Mouse (Mus musculus) G1E (cell line): ENCODE measurements around the gene Prcd.

ENCODE experiments used
- CTCF ChIP-seq: IDR thresholded peaks from 2 replicates; pipeline ENCODE4 v1.5.1; 2012; ENCODE audit warnings: low read depth, low read length, inconsistent platforms, mixed read lengths
- GATA1 ChIP-seq: IDR thresholded peaks from 2 replicates; pipeline ENCODE4 v1.6.1; 2012; ENCODE audit warnings: borderline replicate concordance, low read length, inconsistent platforms, mixed read lengths
- GATA2 ChIP-seq: IDR thresholded peaks from 2 replicates; pipeline ENCODE4 v1.6.1; 2012; ENCODE audit warnings: low read depth, low read length, inconsistent platforms, borderline replicate concordance

GRCm38 (mm10) chr11:116704336-116705035 is 51.2 kb downstream of the Prcd start:
- TF ChIP-seq GATA1, result no peak
- TF ChIP-seq GATA2, result no peak
- no peak for TF ChIP-seq CTCF
